Mouse (Mus musculus) neural tube, embryonic 11.5 days (tissue): ENCODE measurements at regions not wholly inside any gene's neighbourhood (a gene's known extent, or its start where the extent isn't known, plus 50 kb on each side); places are given as distances from the start of the nearest gene placed in this dataset.

ENCODE experiments used
- ATAC-seq: fragments of 200-750 bp; cut with Nextera tagmentation; 2 replicates; pipeline ENCODE4 v1.8.0; 2017; ENCODE audit warnings: moderate number of reproducible peaks, mild to moderate bottlenecking, moderate TSS enrichment, moderate library complexity; ENCODE audit not compliant: insufficient read depth, low FRiP score, low TSS enrichment
- DNase-seq: peaks from one replicate; pipeline ENCODE4 v3.0.0-alpha.2; 2015; ENCODE audit warnings: low spot score
- H3K27ac ChIP-seq: fragments of 300-500 bp; sonication (generic); 2 replicates; pipeline ENCODE4 v1.5.1; 2014; ENCODE audit warnings: low read depth, mild to moderate bottlenecking, low read length
- H3K27me3 ChIP-seq: fragments of 300-500 bp; sonication (generic); 2 replicates; pipeline ENCODE4 v1.6.1; 2014; ENCODE audit warnings: mild to moderate bottlenecking, low read length, mixed read lengths; ENCODE audit not compliant: control insufficient read depth, insufficient read depth
- H3K36me3 ChIP-seq: fragments of 300-500 bp; sonication (generic); 2 replicates; pipeline ENCODE4 v1.6.1; 2014; ENCODE audit warnings: mild to moderate bottlenecking, low read length, moderate library complexity, mixed read lengths; ENCODE audit not compliant: control insufficient read depth, insufficient read depth
- H3K4me1 ChIP-seq: fragments of 300-500 bp; sonication (generic); 2 replicates; pipeline ENCODE4 v1.6.1; 2014; ENCODE audit warnings: low read length, mixed read lengths; ENCODE audit not compliant: control insufficient read depth, insufficient read depth
- H3K4me2 ChIP-seq: fragments of 300-500 bp; sonication (generic); 2 replicates; pipeline ENCODE4 v1.6.1; 2014; ENCODE audit warnings: low read depth, mild to moderate bottlenecking, moderate library complexity
- H3K4me3 ChIP-seq: fragments of 300-500 bp; sonication (generic); 2 replicates; pipeline ENCODE4 v1.5.1; 2014; ENCODE audit warnings: low read depth, low read length
- H3K9ac ChIP-seq: fragments of 300-500 bp; sonication (generic); 2 replicates; pipeline ENCODE4 v1.6.1; 2014; ENCODE audit warnings: mild to moderate bottlenecking, low read length
- H3K9me3 ChIP-seq: fragments of 300-500 bp; sonication (generic); 2 replicates; pipeline ENCODE4 v1.6.1; 2016; ENCODE audit warnings: low read length; ENCODE audit not compliant: control insufficient read depth
- WGBS: fragments of 180-500 bp; shearing (Covaris S2); extraction: QIAGEN DNeasy Blood & Tissue Kit; methylation state at CpG from one replicate; pipeline ENCODE4 v1.1.7; 2014; 5-methylcytosine and 5-hydroxymethylcytosine counted together

DNA sequence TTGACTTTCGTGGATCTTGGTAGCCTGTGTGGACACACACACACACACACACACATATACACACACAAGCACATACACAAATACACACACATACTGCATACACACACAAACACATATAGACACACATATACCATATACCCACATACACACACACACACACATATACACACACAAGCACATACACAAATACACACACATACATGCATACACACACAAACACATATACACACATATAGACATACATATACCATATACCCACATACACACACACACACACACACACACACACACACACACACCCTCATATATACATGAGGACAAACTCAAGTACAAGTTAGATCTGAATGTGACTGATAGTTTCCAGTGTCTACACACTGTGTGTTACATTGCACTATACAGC, 256.9 kb downstream of the Plekhb2 start:
- Histone ChIP-seq H3K36me3 (no peaks in the 10 kb centered on the region), H3K27ac (no peak overlapping the region), H3K9me3 (no peaks in the 10 kb centered on the region), H3K4me3 (no peak overlapping the region), H3K4me1 (no peaks in the 10 kb centered on the region), H3K4me2 (no peak overlapping the region), H3K9ac (no peak overlapping the region), H3K27me3 (no peaks in the 10 kb centered on the region)
- DNase-seq (no peak), ATAC-seq (no peak)
- WGBS = 95% methylated on average over 1 of the region's 1 CpGs

DNA sequence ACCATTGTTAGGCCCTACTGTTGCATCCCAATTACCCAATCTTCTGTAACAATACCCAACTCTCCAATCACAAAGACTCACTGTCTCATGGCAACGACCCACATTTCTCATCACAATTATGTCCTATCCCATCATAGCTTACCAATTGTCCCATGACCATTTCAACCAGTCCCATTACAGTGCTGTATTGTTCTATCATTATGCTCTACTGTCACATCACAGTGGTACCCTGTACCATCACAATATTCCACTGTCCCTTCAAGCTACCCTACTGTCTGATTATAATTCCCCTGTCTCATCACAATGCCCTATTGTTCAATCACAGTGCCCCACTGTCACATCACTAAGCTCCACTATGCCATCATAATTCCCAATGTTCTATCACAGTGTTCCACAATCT, 260.0 kb downstream of the Plekhb2 start:
- H3K27ac ChIP-seq = no peak overlapping the region
- H3K9me3 ChIP-seq = no peaks in the 10 kb centered on the region
- no peak overlapping the region for H3K4me3 ChIP-seq
- H3K4me2 ChIP-seq = no peak overlapping the region
- DNase-seq (no peak), ATAC-seq (no peak)
- H3K4me1 ChIP-seq = no peaks in the 10 kb centered on the region
- no peaks in the 10 kb centered on the region for H3K36me3 ChIP-seq
- 71% methylated on average over 1 of the region's 1 CpGs for WGBS
- H3K9ac ChIP-seq = no peak overlapping the region
- H3K27me3 ChIP-seq = no peaks in the 10 kb centered on the region

DNA sequence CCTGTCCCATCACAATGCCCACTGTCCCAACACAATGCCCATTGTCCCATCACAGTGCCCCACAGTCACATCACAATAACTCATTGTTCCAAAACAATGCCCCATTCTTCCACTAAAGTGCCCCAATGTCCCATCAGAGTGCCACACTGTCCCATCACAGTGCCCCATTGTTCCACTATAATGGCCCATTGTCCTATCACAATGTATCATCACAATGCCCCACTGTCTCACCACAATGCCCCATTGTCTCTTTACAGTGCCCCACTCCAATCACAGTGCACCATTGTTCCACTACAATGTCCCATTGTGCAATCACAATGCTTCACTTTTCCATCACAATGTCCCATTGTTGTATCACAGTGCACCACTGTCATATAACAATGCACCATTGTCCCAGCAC, 265.7 kb downstream of the Plekhb2 start:
- H3K27me3 ChIP-seq = no peaks in the 10 kb centered on the region
- H3K4me3 ChIP-seq = no peak overlapping the region
- no peak overlapping the region for H3K4me2 ChIP-seq
- H3K9ac ChIP-seq = no peak overlapping the region
- ATAC-seq = no peak
- H3K36me3 ChIP-seq = no peaks in the 10 kb centered on the region
- DNase-seq = no peak
- no peak overlapping the region for H3K27ac ChIP-seq
- no peaks in the 10 kb centered on the region for H3K4me1 ChIP-seq
- peaks cover 7% of the 10 kb centered on the region; the same call in 1 of the 2 replicates for H3K9me3 ChIP-seq

DNA sequence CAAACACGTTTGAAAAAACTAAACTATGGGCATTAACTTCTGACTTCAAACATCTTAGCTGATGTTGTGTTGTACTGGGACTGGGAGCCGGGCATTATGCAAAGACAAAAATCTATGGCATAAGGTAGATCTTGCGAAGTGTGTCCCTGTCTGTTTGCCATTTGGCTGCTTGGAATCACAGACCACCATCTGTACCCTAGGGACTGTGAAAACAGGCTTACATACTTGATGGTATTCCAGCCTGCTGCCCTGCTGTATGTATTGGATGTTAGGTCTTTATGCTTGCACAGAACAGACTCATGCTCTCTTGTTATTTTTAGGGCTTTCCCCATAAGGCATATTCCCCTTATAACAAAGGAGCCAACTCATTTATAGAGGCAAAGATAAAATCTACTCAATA, 288.1 kb downstream of the Plekhb2 start:
- Histone ChIP-seq H3K4me3 (no peak overlapping the region), H3K27ac (no peak overlapping the region), H3K9ac (no peak overlapping the region), H3K9me3 (no peaks in the 10 kb centered on the region), H3K4me2 (no peak overlapping the region), H3K27me3 (no peaks in the 10 kb centered on the region), H3K4me1 (no peaks in the 10 kb centered on the region), H3K36me3 (no peaks in the 10 kb centered on the region)
- ATAC-seq (no peak), DNase-seq (no peak)
- 90% methylated on average over 3 of the region's 3 CpGs for WGBS

DNA sequence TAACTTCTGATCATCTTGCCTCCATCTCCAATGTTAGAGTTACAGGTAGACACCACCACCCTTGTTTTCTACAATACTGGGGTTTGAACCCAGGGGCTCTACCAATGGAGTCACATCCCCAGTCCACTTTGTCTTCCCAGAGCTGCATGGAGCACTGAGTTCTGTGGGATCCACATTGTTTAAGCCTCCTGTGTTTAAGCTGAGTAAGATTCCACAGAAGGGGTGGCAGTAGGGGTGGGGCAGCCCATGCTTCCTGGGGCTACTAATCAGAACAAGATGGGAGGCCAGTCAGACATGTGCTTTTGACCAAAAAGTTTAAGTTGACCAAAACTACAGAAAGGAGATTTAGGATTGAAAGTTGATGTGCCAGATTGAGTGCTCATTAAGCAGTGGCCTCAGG, 299.3 kb downstream of the Plekhb2 start:
- Histone ChIP-seq H3K36me3 (no peaks in the 10 kb centered on the region), H3K27ac (no peak overlapping the region), H3K4me1 (no peaks in the 10 kb centered on the region), H3K27me3 (no peaks in the 10 kb centered on the region), H3K9me3 (no peaks in the 10 kb centered on the region), H3K4me3 (no peak overlapping the region), H3K4me2 (no peak overlapping the region), H3K9ac (no peak overlapping the region)
- ATAC-seq = no peak
- DNase-seq = no peak

DNA sequence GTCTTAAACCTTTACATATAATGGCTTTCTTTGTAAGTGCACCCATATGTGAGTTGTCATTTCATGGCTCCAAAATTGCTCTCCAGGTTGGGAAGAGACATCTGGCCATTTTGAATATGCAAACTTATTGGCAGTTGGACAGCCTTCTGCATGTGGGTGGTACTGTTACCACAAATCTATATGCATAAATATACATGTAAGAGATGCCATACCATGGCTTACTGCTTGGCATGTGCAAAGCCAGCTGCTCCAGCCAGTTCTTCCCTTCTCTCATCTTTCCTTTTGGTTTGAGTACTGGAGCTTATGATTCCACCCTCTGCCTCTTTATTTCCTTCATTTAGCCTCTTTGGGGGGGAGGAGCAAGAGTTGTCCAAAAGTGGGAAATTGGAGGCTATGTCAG, 312.7 kb downstream of the Plekhb2 start:
- H3K27me3 ChIP-seq = no peaks in the 10 kb centered on the region
- no peaks in the 10 kb centered on the region for H3K4me1 ChIP-seq
- no peak overlapping the region for H3K4me2 ChIP-seq
- H3K4me3 ChIP-seq = no peak overlapping the region
- DNase-seq (no peak), ATAC-seq (no peak)
- H3K9ac ChIP-seq = no peak overlapping the region
- H3K9me3 ChIP-seq = no peaks in the 10 kb centered on the region
- H3K27ac ChIP-seq = no peak overlapping the region
- no peaks in the 10 kb centered on the region for H3K36me3 ChIP-seq

DNA sequence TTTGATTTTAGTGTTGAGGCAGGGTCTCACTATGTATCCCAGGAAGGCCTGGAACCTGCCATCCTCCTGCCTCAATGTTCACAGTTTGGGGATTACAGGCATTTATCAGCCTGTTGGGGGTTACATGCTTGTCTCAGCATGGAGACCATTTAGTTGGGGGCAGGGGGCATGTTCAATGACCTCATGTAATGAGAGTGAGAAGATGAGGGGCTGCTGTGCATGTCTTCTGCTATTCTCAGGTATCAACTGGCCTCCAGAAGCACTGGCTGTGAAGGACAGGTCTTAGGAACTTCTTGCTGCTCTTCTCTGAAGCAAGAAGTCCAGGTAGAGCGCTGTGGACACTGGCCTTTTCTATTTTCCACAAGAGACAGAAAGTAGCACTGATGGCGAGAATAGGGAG, 350.9 kb downstream of the Plekhb2 start:
- Histone ChIP-seq H3K4me1 (no peaks in the 10 kb centered on the region), H3K4me2 (no peak overlapping the region), H3K9me3 (no peaks in the 10 kb centered on the region), H3K27ac (no peak overlapping the region), H3K9ac (no peak overlapping the region), H3K27me3 (no peaks in the 10 kb centered on the region), H3K36me3 (no peaks in the 10 kb centered on the region), H3K4me3 (no peak overlapping the region)
- 87% methylated on average over 2 of the region's 2 CpGs for WGBS
- ATAC-seq (no peak), DNase-seq (no peak)

DNA sequence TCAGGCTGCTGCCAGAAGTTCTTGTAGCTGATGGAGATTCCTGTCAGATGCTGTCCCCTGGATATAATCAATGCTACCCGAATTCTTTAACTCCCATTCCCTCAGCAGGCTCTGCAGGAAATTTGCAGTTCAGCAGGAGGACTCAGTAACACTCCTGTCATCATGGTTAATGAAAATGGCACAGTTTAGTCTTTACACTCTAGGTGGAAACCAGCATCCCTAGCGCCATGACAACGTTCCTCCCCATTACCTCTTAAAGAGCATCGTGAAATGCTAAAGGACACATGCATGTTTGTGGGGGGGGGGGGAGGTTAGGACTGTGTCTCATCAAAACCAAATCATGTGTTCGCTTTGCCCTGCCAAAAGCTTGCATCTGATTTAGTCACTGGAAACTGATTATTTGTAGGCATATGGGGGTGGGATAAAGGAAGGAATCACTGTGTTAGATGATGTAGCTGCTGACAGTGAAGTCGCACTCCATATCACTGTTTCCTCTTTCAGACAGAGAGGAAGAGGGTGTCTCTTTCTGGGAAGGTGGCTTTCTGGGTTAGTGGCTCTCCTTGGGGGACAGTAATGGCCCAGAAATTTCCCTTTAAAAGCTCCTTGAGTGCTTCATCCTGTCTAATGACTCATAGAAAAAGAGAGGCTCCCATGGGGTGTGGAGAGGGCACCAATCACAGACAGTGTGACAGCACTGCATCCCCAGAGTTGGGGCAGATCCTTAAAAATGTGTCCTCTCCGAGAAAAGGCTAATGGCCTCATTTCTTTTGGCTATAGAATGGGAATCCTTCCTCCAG, 351.5 kb downstream of the Plekhb2 start:
- Histone ChIP-seq H3K36me3 (no peaks in the 10 kb centered on the region), H3K4me3 (no peak overlapping the region), H3K27ac (no peak overlapping the region), H3K27me3 (no peaks in the 10 kb centered on the region), H3K9ac (no peak overlapping the region), H3K9me3 (no peaks in the 10 kb centered on the region), H3K4me2 (no peak overlapping the region), H3K4me1 (no peaks in the 10 kb centered on the region)
- DNase-seq (no peak), ATAC-seq (peak; percentile 23; the same call in 1 of the 2 replicates)
- 73% methylated on average over 7 of the region's 7 CpGs for WGBS

DNA sequence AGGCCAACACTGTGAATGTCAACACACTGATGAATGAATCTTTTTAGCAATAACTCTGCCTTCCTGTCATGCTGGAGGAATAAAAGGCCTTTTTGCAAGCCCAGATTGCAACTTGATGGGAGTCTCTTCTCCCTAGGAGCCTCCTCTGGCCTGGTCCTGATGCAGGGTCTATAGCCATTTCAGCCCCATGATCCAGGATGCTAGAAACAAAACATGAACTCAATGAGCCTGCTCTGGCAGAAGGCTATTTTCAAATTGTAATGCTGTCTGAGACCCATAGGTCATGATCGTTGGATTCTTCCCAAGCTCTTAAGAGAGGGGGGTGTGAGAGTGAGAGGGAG, 352.1 kb downstream of the Plekhb2 start:
- DNase-seq (no peak), ATAC-seq (no peak)
- Histone ChIP-seq H3K9me3 (no peaks in the 10 kb centered on the region), H3K4me1 (no peaks in the 10 kb centered on the region), H3K4me3 (no peak overlapping the region), H3K4me2 (no peak overlapping the region), H3K27ac (no peak overlapping the region), H3K9ac (no peak overlapping the region), H3K36me3 (no peaks in the 10 kb centered on the region), H3K27me3 (no peaks in the 10 kb centered on the region)
- WGBS = 68% methylated on average over 1 of the region's 1 CpGs
